Mouse (Mus musculus): ENCODE measurements at regions not wholly inside any gene's neighbourhood (a gene's known extent, or its start where the extent isn't known, plus 50 kb on each side); places are given as distances from the start of the nearest gene placed in this dataset.

GRCm38 (mm10) chr5:54741440-54741839, 743.1 kb downstream of the Stim2 start:
- TF ChIP-seq CTCF (IDR thresholded peaks at IDR 0.05; ENCODE audit: low read depth, low read length) (no peak), POLR2A (IDR thresholded peaks at IDR 0.05; ENCODE audit: extremely low read depth, insufficient read depth, low read length) (no peak)
